Mouse (Mus musculus) WW6 (cell line): ENCODE results near the gene Ttc28.

ENCODE experiments used
- DNase-seq: peaks from one replicate; pipeline ENCODE4 v3.0.0-alpha.2; 2013; ENCODE audit warnings: low read depth, low spot score

Ttc28 gene

GRCm38 (mm10) chr5:110960067-110960466, 80.5 kb downstream of the Ttc28 start:
- no peak for DNase-seq

- DNase-seq: no peak
Measured at GRCm38 (mm10) chr5:110960890-110961289, 81.3 kb downstream of the Ttc28 start.

DNA sequence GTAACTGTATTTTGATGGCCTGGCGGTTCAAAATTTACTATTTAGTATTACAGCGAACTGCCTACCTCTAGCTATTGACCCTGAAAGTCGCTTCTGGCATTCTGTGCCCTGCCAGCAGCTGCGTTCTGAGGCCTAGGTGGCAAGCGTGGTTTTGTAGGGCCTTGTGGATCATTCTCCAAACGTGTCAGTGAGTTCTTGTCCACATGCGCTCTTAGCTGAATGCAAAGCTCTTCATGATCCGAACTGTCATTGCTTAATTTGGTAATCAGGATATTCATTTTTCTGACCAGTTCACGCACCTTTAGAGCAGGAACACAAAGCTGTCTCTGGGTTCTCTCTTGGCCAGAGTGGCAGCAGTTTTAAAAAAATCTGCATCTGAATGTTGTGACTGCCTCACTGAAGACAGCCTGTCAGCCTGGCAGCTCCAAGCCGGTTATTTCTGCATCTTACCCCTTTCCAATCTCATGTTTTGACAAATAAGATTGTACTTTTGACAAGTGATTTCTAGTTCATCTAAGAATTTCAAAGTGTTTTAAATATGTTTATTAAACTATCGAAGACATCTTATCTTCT, 88.0 kb downstream of the Ttc28 start:
- no peak for DNase-seq

GRCm38 (mm10) chr5:110968566-110968965, 89.0 kb downstream of the Ttc28 start:
- DNase-seq: no peak

GRCm38 (mm10) chr5:110970162-110970780, 90.7 kb downstream of the Ttc28 start:
- no peak for DNase-seq

DNA sequence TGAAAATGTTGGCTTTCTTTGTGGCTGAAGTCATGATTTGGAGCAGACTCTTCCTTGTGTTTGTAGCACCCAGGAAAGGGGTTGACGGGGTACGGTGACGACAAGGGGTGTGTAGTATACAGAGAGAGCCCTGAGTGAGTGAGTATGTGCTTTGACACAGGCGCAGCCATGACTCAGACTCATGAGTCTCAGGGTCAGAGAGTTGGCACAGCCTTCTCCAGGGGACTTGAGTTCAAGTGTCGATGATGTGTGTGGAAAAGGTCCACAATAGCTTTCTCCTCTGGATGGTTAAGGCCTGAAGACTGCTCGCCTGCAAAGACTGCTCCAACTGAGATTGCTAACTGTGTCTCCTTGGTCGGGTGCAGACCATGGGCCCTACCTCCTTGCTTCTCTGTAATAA, 97.1 kb downstream of the Ttc28 start:
- DNase-seq: no peak

- no peak for DNase-seq
Measured at GRCm38 (mm10) chr5:110977796-110978195, 98.2 kb downstream of the Ttc28 start.

- DNase-seq: no peak
Measured at GRCm38 (mm10) chr5:110978461-110978860, 98.9 kb downstream of the Ttc28 start.

GRCm38 (mm10) chr5:110979011-110979860, 99.6 kb downstream of the Ttc28 start:
- no peak for DNase-seq

DNA sequence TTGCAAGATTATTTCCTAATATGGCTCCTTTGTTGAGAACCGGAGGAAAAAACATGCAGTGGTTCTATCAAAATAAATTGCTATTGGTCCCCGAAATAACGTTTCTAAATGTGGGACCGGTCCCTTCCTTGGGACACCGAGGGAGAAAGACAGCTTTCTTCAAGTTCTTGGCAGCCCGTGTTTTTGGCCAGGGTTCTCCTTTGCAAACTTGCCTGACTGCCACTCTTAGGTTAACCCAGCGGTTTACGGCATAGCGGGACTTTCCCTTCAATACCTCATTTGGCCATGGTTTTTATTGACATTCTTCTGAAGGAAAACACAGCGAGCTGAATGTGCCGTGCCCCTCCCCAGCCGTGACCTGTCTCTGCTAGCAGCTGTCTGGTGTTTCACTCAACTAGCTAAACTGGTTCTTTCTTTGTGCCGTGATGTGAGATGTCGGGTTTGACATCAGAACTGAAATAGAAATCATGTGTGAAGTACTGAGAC, 100.3 kb downstream of the Ttc28 start:
- DNase-seq: no peak

GRCm38 (mm10) chr5:110980576-110980975, 101.0 kb downstream of the Ttc28 start:
- DNase-seq: no peak

- DNase-seq: no peak
Measured at GRCm38 (mm10) chr5:110982436-110982835, 102.8 kb downstream of the Ttc28 start.

DNA sequence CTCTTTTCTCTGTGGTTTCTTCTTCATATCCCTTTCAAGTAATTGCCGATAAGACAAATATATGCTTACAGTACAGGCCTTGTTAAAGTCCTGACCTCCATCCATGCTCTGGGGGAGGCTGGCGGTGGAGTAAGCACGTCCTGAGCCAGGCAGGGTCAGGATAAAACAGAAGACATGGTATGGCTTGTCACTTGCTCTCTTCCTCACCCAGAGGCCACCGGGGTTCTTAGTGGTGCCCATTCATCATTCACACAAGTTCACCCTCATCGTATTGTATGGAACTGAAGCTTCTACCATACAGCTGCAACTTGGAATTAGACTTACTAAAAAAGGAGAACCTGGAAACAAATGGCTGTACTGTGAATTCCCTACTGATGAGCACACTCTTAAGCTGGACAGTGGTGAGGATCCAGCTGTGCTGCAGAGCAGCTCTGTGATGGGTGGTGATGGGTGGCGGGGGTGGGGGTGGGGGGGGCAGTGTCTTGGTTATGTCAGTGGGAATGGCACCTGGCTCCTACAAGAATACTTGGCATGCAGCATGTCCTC, 104.6 kb downstream of the Ttc28 start:
- DNase-seq: no peak

DNA sequence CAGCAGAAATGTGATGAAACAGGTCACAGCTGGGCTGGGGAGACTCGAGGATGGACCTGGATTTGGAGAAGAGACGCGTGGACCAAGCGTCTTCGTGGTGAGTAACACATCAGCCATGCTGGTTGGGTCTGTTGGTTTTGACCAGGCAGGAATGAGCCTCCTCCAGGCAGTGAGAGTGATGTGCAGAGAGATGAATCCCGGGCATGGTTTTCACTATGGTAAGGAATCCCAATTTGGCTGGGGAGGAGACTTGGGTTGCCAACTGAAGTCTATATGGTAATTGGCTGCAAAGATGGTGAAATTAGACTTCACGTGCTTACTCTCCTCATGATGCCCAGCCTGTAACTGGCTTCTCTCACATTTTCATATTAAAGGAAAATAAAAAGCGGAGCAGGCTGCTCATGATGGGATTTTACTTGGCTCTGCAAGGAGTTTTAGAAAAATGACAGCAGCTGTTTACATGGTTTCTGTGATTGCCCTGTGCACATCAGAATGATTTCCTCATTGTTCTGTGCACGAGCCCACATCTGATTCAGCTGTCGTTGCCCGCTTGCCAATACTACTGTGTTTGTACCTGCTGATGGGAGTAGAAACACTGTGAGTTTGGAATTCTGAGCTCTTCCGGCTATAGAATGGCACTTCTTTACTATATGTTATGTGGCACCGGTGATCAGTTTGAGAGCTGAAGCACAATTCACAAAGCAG, 117.4 kb downstream of the Ttc28 start:
- no peak for DNase-seq

GRCm38 (mm10) chr5:110997692-110998091, 118.1 kb downstream of the Ttc28 start:
- no peak for DNase-seq

GRCm38 (mm10) chr5:110998298-110998697, 118.7 kb downstream of the Ttc28 start:
- no peak for DNase-seq

DNA sequence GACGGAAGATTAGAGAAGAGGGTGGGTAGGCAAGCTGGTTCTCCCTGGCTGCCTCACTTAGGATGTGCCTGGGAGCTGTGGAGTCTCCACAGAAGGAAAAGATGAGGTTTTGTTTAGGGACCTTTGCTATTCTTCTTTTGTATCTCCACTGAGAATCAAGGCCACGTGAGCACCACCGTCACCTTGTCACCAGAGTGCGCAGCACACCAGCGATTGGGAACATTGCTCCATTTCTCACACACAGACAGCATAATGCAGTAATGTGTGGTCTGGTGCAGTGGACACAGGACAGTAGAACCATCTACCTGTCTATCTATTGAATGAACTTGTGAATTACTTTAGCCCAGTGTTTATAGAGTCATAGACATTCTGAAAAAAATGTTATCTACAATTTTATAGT, 121.3 kb downstream of the Ttc28 start:
- no peak for DNase-seq

DNA sequence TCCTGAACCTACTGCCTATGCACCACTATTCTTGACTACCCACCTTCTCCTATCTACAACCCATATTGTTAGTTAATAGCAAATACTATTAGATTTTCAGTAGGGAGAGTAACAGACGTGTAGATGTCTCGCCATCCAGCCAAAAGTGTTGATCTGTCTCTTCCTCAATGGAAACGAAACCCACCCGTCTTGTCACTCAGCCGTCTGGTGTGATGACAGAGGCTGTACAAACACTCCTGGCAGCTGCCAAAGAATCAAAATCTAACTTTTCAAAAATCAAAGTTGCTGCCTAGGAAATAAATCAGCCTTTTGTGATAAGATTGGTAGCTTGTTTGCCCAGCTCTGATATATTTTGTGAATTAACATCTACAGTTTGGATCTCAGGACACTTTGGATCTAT, 123.6 kb downstream of the Ttc28 start:
- DNase-seq: no peak

DNA sequence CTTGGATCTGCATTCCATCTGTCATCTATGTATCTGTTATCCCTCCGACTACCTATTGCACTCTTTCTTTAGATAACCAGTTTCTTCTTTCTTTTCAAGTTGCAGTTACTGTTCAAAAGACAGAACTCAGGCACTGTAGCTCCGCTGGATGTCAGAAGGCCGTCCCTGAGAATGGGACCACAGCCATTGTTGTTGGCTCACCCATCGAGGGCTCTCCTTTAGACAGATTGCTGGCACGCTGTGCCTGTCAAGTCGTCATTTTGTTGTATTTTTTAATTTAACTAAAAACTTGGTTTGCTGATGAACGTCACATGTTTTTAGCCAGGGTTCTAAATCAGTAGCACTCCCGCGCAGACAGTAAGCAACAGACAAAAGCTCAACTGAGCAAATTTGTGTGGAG, 124.1 kb downstream of the Ttc28 start:
- no peak for DNase-seq

DNA sequence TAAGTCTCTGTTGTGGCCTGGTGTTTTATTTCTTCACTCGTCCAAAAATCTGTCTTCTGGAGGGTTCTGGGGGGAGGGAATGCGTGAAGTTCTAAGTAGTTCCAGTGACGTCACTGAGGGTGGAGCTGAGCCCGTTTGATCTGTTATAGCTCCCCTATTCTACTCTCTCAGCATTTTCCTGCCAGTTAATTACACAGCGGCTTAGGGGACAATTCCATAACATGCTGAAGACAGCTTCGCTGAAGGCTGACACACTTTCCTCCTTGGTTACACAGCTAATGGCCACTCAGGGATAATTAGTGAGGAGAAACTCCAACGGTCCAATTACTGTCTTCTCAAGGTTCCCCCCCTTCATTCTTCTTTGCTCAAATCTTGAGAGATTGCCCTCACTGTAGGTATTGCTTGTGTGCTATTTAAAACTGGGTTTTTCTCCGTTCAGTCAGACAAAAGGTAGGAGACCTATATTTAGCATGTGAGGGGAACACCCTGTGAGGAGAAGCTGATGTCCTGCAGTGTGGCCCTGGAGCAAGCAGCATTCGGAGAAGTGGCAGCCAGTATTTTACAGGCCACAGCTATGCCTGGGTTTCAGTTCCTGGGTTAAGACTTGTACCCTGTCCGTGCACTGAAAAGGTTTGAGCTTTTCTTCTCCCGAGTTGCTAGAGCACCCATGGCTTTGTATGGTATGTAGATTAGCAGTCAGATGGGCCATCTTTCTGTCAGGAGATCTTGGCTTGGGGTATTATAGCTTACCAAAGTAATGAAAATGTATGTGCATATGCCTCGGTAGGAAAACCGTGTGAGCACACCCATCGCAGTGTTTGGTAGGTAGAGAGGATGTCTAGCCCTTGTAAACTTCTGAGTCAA, 126.9 kb downstream of the Ttc28 start:
- DNase-seq: no peak

DNA sequence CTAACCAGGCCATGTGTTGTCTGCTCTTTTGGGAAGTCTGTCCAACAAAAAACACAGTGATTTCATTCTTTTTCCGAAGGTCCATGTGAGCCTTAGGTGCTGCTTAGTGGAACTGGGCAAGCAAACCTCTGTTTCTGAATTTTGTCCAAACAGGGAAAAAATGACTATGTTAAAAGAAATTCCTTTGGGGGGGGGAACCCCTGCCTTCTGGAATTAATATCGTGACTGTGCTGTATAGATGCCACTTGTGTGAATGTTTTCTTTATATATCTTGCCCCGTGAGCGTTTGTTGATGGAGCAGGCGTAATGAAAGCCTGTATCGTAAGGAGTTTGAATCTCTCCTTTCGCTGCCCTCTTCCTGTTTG, 127.5 kb downstream of the Ttc28 start:
- DNase-seq: no peak
